Mouse (Mus musculus) neural tube, embryonic 11.5 days (tissue): ENCODE results near the gene Rhbdf2. TPM values are rescaled to one million over a fixed set of nuclear protein-coding genes. Genes with fewer than 3 reads are reported as not detected.

Experiments
- ATAC-seq: fragments of 200-750 bp; cut with Nextera tagmentation; 2 replicates; pipeline ENCODE4 v1.8.0; 2017; ENCODE audit warnings: moderate number of reproducible peaks, mild to moderate bottlenecking, moderate TSS enrichment, moderate library complexity; ENCODE audit not compliant: insufficient read depth, low FRiP score, low TSS enrichment
- DNase-seq: peaks from one replicate; pipeline ENCODE4 v3.0.0-alpha.2; 2015; ENCODE audit warnings: low spot score
- H3K27ac ChIP-seq: fragments of 300-500 bp; sonication (generic); 2 replicates; pipeline ENCODE4 v1.5.1; 2014; ENCODE audit warnings: low read depth, mild to moderate bottlenecking, low read length
- H3K27me3 ChIP-seq: fragments of 300-500 bp; sonication (generic); 2 replicates; pipeline ENCODE4 v1.6.1; 2014; ENCODE audit warnings: mild to moderate bottlenecking, low read length, mixed read lengths; ENCODE audit not compliant: control insufficient read depth, insufficient read depth
- H3K36me3 ChIP-seq: fragments of 300-500 bp; sonication (generic); 2 replicates; pipeline ENCODE4 v1.6.1; 2014; ENCODE audit warnings: mild to moderate bottlenecking, low read length, moderate library complexity, mixed read lengths; ENCODE audit not compliant: control insufficient read depth, insufficient read depth
- H3K4me1 ChIP-seq: fragments of 300-500 bp; sonication (generic); 2 replicates; pipeline ENCODE4 v1.6.1; 2014; ENCODE audit warnings: low read length, mixed read lengths; ENCODE audit not compliant: control insufficient read depth, insufficient read depth
- H3K4me2 ChIP-seq: fragments of 300-500 bp; sonication (generic); 2 replicates; pipeline ENCODE4 v1.6.1; 2014; ENCODE audit warnings: low read depth, mild to moderate bottlenecking, moderate library complexity
- H3K4me3 ChIP-seq: fragments of 300-500 bp; sonication (generic); 2 replicates; pipeline ENCODE4 v1.5.1; 2014; ENCODE audit warnings: low read depth, low read length
- H3K9ac ChIP-seq: fragments of 300-500 bp; sonication (generic); 2 replicates; pipeline ENCODE4 v1.6.1; 2014; ENCODE audit warnings: mild to moderate bottlenecking, low read length
- H3K9me3 ChIP-seq: fragments of 300-500 bp; sonication (generic); 2 replicates; pipeline ENCODE4 v1.6.1; 2016; ENCODE audit warnings: low read length; ENCODE audit not compliant: control insufficient read depth
- WGBS: fragments of 180-500 bp; shearing (Covaris S2); extraction: QIAGEN DNeasy Blood & Tissue Kit; methylation state at CpG from one replicate; pipeline ENCODE4 v1.1.7; 2014; 5-methylcytosine and 5-hydroxymethylcytosine counted together
- polyA plus RNA-seq: library from polyadenylated mRNA; unstranded; fragments of >200 nt; fragmentation: Nextera tagmentation; extraction: Ambion mirVana; gene quantifications from 2 replicates; pipeline ENCODE4 v1.2.1, GENCODE M21; 2014

Rhbdf2 gene
- polyA plus RNA-seq, 1 experiment from 2014 or later, result 4.9 TPM

DNA sequence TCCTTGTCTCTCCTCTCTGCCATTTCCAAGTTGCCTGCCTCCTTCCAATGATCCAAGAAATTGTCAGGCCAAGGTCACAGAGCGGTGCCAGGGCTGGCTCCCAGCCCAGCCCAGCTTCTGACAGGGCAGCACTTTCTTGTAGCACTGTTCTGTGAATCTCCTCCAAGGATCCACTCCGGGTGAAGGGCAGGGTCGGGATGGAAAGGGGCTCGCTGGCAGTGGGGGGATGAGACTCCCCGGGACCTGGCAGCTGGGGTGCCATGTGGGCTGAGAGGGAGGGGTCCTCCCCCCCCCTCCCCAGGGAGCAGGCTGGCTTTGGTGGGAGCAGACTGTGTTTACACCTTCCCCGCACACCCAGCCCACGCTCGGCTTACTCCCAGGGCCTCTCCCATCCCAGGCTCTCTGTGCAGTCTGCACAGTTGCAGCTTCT, 35.1 kb upstream of the Rhbdf2 start:
- WGBS, result 69% methylated on average over 8 of the region's 8 CpGs
- H3K27ac ChIP-seq, result peak overlapping the region; percentile 68
- H3K36me3 ChIP-seq, result no peaks in the 10 kb centered on the region
- no peak overlapping the region for H3K4me2 ChIP-seq
- peaks cover 3% of the 10 kb centered on the region; the same call in 1 of the 2 replicates for H3K27me3 ChIP-seq
- H3K9ac ChIP-seq, result peak overlapping the region; percentile 42
- peaks cover 29% of the 10 kb centered on the region for H3K4me1 ChIP-seq
- H3K9me3 ChIP-seq, result no peaks in the 10 kb centered on the region
- no peak overlapping the region for H3K4me3 ChIP-seq
- DNase-seq, result no peak
- no peak for ATAC-seq

DNA sequence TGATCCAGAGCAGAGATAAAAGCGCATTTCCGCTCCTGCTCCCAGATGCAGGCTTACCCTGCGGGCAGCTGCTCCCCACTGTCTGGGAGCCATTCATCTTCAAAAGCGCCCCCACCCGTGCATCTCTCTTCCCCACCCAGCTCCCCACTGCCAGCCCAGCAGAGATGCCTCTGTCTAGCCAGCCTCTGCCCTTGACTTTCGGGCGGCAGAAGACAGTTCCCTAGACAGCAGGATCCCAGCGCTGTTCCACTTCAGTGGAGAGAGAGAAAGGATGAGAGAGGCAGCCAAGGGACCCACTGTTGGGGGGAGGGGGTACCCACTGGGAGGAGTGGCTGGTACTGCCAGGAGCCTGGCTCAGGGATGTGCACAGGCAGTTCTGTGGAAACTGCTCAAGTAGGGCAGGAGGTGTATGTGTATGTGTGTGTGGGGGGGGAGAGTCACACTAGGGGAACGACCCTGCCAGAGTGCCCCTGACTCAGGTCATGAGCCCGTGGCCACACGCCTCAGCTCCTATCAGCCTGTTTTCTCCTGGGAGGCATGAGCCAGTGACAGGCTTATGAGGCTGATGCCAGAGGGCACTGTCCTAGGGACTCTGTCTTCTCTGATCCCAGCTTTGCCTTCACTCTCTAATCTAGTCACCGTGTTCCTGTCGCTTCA, 34.6 kb upstream of the Rhbdf2 start:
- ATAC-seq (peak; percentile 51; the same call in 1 of the 2 replicates), DNase-seq (peak; percentile 53)
- 21% methylated on average over 13 of the region's 13 CpGs for whole genome bisulfite sequencing
- peaks cover 29% of the 10 kb centered on the region for H3K4me1 ChIP-seq
- H3K9me3 ChIP-seq, result no peaks in the 10 kb centered on the region
- peak overlapping the region; percentile 68 for H3K27ac ChIP-seq
- peak overlapping the region; percentile 10; the same call in 1 of the 2 replicates for H3K4me3 ChIP-seq
- H3K9ac ChIP-seq, result peak overlapping the region; percentile 42
- H3K27me3 ChIP-seq, result peaks cover 3% of the 10 kb centered on the region; the same call in 1 of the 2 replicates
- H3K4me2 ChIP-seq, result peak overlapping the region; percentile 14; the same call in 1 of the 2 replicates
- no peaks in the 10 kb centered on the region for H3K36me3 ChIP-seq

DNA sequence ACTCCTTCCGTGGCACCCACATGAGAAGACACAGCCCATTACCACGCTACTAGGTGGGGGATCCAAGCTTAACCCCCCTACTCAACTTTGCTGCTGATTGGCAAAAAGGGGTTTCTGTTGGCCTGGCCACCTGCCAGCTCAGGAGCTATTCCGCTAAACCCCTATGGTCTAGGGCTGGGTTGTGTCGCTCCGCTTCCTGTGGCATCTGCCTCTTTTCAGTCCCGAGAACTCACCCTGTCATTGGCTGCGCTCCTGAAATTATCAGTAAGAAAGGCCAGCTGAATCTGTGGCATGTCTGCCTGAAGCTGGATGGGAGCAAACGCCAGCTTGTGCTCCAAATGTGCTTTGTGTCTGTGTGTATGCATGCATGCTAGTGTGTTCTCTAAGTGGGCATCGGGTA, 33.4 kb upstream of the Rhbdf2 start:
- ATAC-seq, result no peak
- no peak overlapping the region for H3K4me3 ChIP-seq
- DNase-seq, result no peak
- peaks cover 29% of the 10 kb centered on the region for H3K4me1 ChIP-seq
- WGBS, result 89% methylated on average over 9 of the region's 9 CpGs
- H3K9ac ChIP-seq, result no peak overlapping the region
- H3K4me2 ChIP-seq, result no peak overlapping the region
- H3K27me3 ChIP-seq, result peaks cover 3% of the 10 kb centered on the region; the same call in 1 of the 2 replicates
- no peaks in the 10 kb centered on the region for H3K36me3 ChIP-seq
- H3K27ac ChIP-seq, result no peak overlapping the region
- no peaks in the 10 kb centered on the region for H3K9me3 ChIP-seq

DNA sequence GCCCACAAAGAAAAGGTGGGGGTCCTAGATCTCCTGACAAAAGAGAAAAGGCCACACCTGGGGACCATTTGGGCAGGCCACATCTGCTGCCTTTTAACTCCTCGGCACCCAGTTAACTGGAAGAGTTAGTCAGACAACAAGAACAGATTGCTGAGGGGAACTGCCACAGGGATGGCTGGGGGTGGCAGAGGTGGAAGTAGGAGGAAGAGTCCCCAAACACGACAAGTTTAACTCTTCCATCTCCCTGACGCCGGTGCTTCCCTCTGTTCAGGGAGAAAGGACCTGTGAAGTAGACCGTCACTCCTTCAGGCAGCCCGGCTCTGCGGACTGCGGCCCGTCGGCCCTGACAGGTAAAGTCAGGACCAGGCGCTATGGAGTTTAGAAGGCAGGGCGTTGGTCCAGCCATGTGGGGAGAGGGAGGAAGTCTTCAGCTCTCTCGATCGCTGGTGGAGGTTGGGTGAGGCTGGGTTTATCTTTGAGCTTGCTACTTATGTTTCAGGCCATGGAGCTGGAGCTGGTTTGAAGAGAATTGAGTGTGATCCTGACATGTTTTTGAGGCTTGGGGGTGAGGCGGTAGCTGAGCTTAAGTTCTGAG, 32.3 kb upstream of the Rhbdf2 start:
- DNase-seq (no peak), ATAC-seq (no peak)
- H3K36me3 ChIP-seq, result no peaks in the 10 kb centered on the region
- no peaks in the 10 kb centered on the region for H3K9me3 ChIP-seq
- WGBS, result 84% methylated on average over 15 of the region's 15 CpGs
- H3K9ac ChIP-seq, result no peak overlapping the region
- peaks cover 28% of the 10 kb centered on the region for H3K4me1 ChIP-seq
- H3K27ac ChIP-seq, result no peak overlapping the region
- no peak overlapping the region for H3K4me2 ChIP-seq
- peaks cover 11% of the 10 kb centered on the region for H3K27me3 ChIP-seq
- H3K4me3 ChIP-seq, result no peak overlapping the region

DNA sequence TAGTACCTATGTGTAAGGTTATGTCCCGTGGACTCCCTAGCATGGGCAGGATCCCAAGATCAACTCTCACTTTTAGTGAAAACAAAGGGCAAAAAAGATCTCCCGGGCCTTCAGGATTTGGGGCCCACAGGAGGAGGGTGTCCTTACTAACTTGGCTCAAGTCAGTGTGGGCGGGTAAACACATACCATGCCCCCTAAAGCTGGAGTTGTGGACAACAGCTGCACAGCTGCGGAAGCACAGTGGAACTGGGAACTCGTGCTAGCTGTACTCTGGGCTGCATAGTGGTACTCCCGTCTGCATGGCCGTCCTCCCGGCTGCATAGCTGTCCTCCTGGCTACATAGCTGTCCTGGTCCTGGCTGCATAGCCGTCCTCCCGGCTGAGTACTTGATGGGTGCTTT, 31.4 kb upstream of the Rhbdf2 start:
- Histone ChIP-seq H3K27ac (no peak overlapping the region; the same call in 1 of the 2 replicates), H3K27me3 (peaks cover 16% of the 10 kb centered on the region), H3K36me3 (no peaks in the 10 kb centered on the region), H3K9ac (no peak overlapping the region), H3K4me3 (no peak overlapping the region), H3K4me2 (peak overlapping the region; percentile 36; the same call in 1 of the 2 replicates), H3K9me3 (no peaks in the 10 kb centered on the region), H3K4me1 (peaks cover 28% of the 10 kb centered on the region)
- DNase-seq (no peak), ATAC-seq (no peak)
- WGBS, result 70% methylated on average over 10 of the region's 10 CpGs

DNA sequence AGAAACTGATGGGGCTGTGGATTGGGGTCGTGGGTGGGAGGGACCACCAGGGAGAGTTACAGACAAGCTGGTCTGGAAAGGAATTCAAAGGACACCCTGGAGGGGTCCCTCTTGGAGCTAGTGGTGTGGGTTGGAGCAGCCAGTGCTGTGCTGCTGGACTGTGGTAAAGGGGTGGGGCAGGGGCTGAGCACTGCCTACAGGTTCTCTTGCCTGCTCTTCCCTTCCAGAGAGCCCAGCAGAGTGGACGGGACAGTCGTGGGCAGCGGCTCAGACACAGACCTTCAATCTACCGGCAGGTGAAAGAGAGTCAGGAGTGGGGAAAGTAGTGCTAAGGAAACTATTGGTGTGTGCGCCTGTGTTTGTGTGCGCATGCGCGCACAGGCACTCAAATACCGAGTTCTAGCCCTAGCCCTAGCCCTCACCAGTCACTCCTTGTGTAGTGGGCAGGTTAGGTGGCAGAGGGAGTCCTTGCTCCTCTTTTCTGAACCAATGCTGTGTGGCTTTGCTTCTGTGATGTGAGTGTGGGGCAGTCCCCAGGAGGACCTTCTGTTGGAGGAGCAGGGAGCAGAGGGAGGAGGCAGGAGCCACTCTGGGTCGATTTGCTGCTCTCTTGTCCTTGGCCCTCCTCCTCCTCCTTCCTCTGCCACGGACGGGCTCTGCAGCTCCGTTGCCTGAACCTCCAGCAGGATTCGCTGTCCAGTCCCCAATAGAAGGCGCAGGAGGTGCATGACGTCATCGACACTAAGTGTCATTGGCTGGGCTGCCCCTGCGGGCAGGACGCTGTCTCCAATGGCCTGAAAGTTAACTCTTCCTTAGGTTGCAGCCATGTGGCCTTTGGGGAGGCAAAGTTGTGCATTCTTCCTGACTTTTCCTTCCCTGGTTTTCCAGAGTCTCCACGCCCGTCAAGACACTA, 30.7 kb upstream of the Rhbdf2 start:
- H3K9me3 ChIP-seq, result no peaks in the 10 kb centered on the region
- peaks cover 23% of the 10 kb centered on the region for H3K27me3 ChIP-seq
- WGBS, result 13% methylated on average over 22 of the region's 22 CpGs
- H3K36me3 ChIP-seq, result no peaks in the 10 kb centered on the region
- peak overlapping the region; percentile 36 for H3K4me2 ChIP-seq
- peaks cover 26% of the 10 kb centered on the region for H3K4me1 ChIP-seq
- ATAC-seq (peak; percentile 86), DNase-seq (peak; percentile 91)
- peak overlapping the region; percentile 61 for H3K27ac ChIP-seq
- H3K9ac ChIP-seq, result peak overlapping the region; percentile 9
- H3K4me3 ChIP-seq, result peak overlapping the region; percentile 18; the same call in 1 of the 2 replicates

DNA sequence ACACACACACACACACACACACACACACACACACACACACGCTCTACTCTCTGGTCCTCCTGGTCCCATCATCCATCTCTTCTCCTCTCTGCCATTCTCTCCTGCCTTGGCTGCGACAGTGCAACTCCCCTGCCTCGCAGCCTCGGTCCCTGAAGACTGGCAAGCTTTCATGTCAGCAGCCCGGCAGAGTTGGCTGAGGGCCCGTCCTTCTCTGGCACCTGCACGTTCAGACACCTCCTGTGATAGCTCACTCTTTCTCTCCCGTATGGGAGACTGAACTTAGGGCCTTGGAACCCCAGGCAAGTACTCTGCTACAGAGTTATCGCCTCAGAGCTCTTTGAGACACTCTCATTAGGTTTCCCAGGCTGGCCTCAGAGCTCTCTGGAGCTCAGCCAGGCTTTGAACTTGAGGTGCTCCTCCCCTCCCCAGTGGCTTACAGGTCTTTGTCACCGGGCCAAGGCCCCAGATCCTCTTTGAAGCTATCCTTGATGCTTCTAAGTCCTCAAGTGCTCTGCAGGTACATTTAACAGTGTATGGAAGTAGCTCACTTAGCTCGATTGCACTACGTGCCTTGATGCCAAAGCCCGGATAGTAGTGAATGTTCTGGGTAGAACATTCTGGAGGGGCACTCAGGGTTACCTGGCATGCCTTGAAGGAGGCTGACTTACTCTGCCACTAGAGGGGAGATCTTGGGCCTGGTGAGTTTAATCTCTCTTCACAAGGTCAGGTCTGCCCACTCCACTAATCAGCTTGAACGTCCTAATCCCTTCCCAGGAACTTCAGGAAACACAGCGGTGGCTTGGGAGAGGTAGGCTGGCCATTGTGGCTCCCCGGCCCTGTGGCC, 29.8 kb upstream of the Rhbdf2 start:
- H3K9me3 ChIP-seq, result no peaks in the 10 kb centered on the region
- H3K36me3 ChIP-seq, result no peaks in the 10 kb centered on the region
- H3K27ac ChIP-seq, result no peak overlapping the region
- DNase-seq (no peak), ATAC-seq (no peak)
- H3K9ac ChIP-seq, result no peak overlapping the region
- peaks cover 33% of the 10 kb centered on the region for H3K27me3 ChIP-seq
- WGBS, result 81% methylated on average over 16 of the region's 16 CpGs
- H3K4me3 ChIP-seq, result no peak overlapping the region
- H3K4me2 ChIP-seq, result no peak overlapping the region
- peaks cover 16% of the 10 kb centered on the region for H3K4me1 ChIP-seq
